Mouse (Mus musculus): ENCODE measurements at regions not wholly inside any gene's neighbourhood (a gene's known extent, or its start where the extent isn't known, plus 50 kb on each side); places are given as distances from the start of the nearest gene placed in this dataset.

DNA sequence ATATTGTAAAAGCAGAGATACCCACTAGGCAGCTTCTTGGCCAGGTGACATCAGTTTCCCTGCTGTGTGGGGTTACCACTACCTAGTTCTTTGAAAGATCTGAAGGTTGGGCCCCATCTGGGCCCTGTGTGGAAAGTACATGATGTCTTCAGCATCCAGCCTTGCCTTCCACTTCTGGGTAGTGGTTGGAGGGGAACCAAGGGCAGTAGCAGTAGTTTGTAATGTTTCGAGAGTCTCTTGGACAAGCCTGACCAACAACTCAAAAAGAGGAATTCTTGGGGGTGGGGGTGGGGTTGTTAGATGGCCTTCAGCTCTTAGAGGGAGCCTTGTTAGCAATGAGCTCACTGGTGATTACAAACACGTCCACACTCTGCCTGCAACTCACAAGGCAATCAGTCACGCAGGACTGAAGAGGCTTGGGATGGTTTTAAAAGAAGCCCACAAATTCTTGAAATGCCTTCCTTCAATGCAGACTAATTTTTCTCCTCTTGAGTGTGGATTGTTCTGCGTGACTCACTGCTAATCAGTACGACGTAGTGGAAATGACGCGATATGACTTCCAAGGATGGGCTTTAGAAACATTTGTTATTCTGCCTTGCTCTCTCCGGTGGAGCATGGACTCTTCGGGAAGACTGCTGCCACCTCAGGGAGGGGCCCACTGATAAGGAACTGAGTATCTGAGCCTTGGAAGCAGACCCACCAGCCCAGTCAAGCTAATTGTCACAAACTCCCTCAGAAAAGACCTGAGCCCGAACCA is 76.9 kb upstream of the Dgkg start:
- TF ChIP-seq CTCF (IDR thresholded peaks at IDR 0.05; ENCODE audit: low read depth, low read length) (no peak), POLR2A (IDR thresholded peaks at IDR 0.05; ENCODE audit: extremely low read depth, insufficient read depth, low read length) (no peak)
